In the genomic region with DNA sequence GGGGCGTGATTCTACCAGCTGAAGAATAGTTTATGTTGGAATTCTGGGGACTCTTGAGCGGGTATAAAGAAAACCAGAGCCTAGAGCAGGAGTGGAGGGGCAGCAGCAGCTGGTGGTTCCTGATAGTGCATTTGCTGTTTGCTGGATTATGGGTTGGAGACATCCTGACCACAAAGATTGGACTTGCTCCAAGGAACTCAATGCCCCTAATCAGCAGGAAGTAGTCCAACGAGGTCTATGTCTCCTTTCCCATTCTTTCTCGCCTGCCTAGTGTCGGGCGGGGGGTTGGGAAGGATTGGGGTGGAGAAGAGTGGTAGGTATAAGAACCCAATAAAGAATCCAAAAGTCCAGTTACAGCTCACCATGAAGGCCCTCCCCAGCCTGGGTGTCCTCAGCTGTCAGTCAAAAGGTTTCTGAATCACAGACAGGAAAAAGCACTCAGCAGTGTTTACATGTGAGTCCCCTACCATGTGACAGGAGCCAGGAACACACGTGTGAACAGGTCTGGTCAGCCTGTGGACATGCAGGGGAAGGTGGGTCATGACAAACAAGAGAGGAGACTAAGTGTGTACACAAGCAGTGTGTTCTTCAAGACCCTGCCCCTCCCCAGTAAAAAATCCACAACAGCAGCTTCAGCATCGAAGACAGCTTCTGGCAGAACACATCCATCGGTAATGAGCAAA, we compare ENCODE assay signal across 13 mouse cellular contexts. TPM values are rescaled to one million over a fixed set of nuclear protein-coding genes. Genes with fewer than 3 reads are reported as not detected.
DNase-seq lines count a peak whose midpoint lies in the region; ATAC-seq lines count a peak whose summit lies in the region.
"Had no signal": no experiment of that assay in that cellular context is flagged by ENCODE, and none has a peak within 500 bp of the region (broad histone marks: within the 10 kb centered on the region; RNA-seq: fewer than 3 reads in every experiment).

No protein-coding gene starts in this region.

- no peak for DNase-seq in heart, embryonic 10.5 days (ENCODE audit: low spot score)
- no peak for DNase-seq in heart, adult 8-10 months (ENCODE audit: low spot score)
- DNase-seq in MN1 (ENCODE audit: low spot score), result no peak
- DNase-seq: left cerebral cortex, postnatal 4 days had no signal

- H3K36me3 ChIP-seq in heart, embryonic 10.5 days, result 0 out of 2 replicates have a peak, but pooled peaks cover 4% of the 10 kb centered on the region
- no peaks in the 10 kb centered on the region for H3K36me3 ChIP-seq in liver, embryonic 16.5 days (ENCODE audit: control insufficient read depth, insufficient read depth)
- H3K36me3 ChIP-seq in liver, embryonic 12.5 days, result no peaks in the 10 kb centered on the region
- no peaks in the 10 kb centered on the region for H3K36me3 ChIP-seq in embryonic facial prominence, embryonic 15.5 days
- H3K36me3 ChIP-seq: midbrain, embryonic 15.5 days had no signal

- H3K4me2 ChIP-seq in liver, embryonic 16.5 days (ENCODE audit: low read depth, low read length), result no peak overlapping the region
- H3K4me2 ChIP-seq in liver, embryonic 12.5 days, result no peak overlapping the region
- H3K4me2 ChIP-seq in embryonic facial prominence, embryonic 15.5 days (replicated peaks), result no peak overlapping the region
- H3K4me2 ChIP-seq: midbrain, embryonic 15.5 days had no signal

- no peaks in the 10 kb centered on the region for H3K27me3 ChIP-seq in heart, embryonic 10.5 days (ENCODE audit: insufficient read depth, poor library complexity, severe bottlenecking)
- no peaks in the 10 kb centered on the region for H3K27me3 ChIP-seq in liver, embryonic 16.5 days (ENCODE audit: control insufficient read depth, insufficient read depth, low read depth, low read length)
- H3K27me3 ChIP-seq in liver, embryonic 12.5 days (replicated peaks), result no peaks in the 10 kb centered on the region
- no peaks in the 10 kb centered on the region for H3K27me3 ChIP-seq in embryonic facial prominence, embryonic 15.5 days
- H3K27me3 ChIP-seq: midbrain, embryonic 15.5 days had no signal

- no peaks in the 10 kb centered on the region for H3K9me3 ChIP-seq in heart, embryonic 10.5 days
- H3K9me3 ChIP-seq in liver, embryonic 16.5 days (replicated peaks; ENCODE audit: control insufficient read depth, low read length), result no peaks in the 10 kb centered on the region
- 0 out of 2 replicates have a peak, but pooled peaks cover 5% of the 10 kb centered on the region for H3K9me3 ChIP-seq in liver, embryonic 12.5 days (replicated peaks)
- H3K9me3 ChIP-seq in embryonic facial prominence, embryonic 15.5 days (replicated peaks), result no peaks in the 10 kb centered on the region
- H3K9me3 ChIP-seq: midbrain, embryonic 15.5 days had no signal

- H3K4me3 ChIP-seq in heart, embryonic 10.5 days, result no peak overlapping the region
- no peak overlapping the region for H3K4me3 ChIP-seq in liver, embryonic 16.5 days (ENCODE audit: low read depth, low read length)
- H3K4me3 ChIP-seq in liver, embryonic 12.5 days, result no peak overlapping the region
- no peak overlapping the region for H3K4me3 ChIP-seq in embryonic facial prominence, embryonic 15.5 days (replicated peaks)
- H3K4me3 ChIP-seq: midbrain, embryonic 15.5 days had no signal

- WGBS in heart, embryonic 10.5 days, result 47% methylated on average over 9 of the region's 9 CpGs
- WGBS in liver, embryonic 16.5 days (ENCODE audit: insufficient replicate concordance), result 22% methylated on average over 9 of the region's 9 CpGs
- 21% methylated on average over 9 of the region's 9 CpGs for WGBS in liver, embryonic 12.5 days (ENCODE audit: insufficient replicate concordance)
- 43% methylated on average over 9 of the region's 9 CpGs for WGBS in embryonic facial prominence, embryonic 15.5 days

- H3K9ac ChIP-seq in liver, embryonic 16.5 days (ENCODE audit: low read depth, low read length), result no peak overlapping the region
- no peak overlapping the region for H3K9ac ChIP-seq in liver, embryonic 12.5 days
- H3K9ac ChIP-seq in embryonic facial prominence, embryonic 15.5 days, result no peak overlapping the region
- H3K9ac ChIP-seq: midbrain, embryonic 15.5 days had no signal

- peaks cover 51% of the 10 kb centered on the region for H3K4me1 ChIP-seq in heart, embryonic 10.5 days
- H3K4me1 ChIP-seq in liver, embryonic 16.5 days (ENCODE audit: control insufficient read depth, low read depth, low read length), result peaks cover 9% of the 10 kb centered on the region
- H3K4me1 ChIP-seq in liver, embryonic 12.5 days, result peaks cover 48% of the 10 kb centered on the region
- H3K4me1 ChIP-seq in embryonic facial prominence, embryonic 15.5 days, result peaks cover 41% of the 10 kb centered on the region

- ATAC-seq in liver, embryonic 16.5 days (ENCODE audit: low read depth), result peak; percentile 62
- ATAC-seq in liver, embryonic 12.5 days, result no peak
- ATAC-seq in embryonic facial prominence, embryonic 15.5 days (ENCODE audit: insufficient number of reproducible peaks, low FRiP score, low TSS enrichment, low read depth), result no peak
- ATAC-seq in megakaryocyte-erythroid progenitor cell, adult 5-6 weeks (replicated peaks; ENCODE audit: low FRiP score, low TSS enrichment, poor library complexity, severe bottlenecking), result peak; percentile 72
- no peak for ATAC-seq in inflammation-experienced regulatory T-cells, adult 6 months
- ATAC-seq: forebrain, embryonic 14.5 days; midbrain, embryonic 15.5 days had no signal

- H3K27ac ChIP-seq in heart, embryonic 10.5 days, result peak overlapping the region; percentile 76; the same call in 1 of the 2 replicates
- H3K27ac ChIP-seq in liver, embryonic 16.5 days (ENCODE audit: low read length), result peak overlapping the region; percentile 43
- no peak overlapping the region for H3K27ac ChIP-seq in liver, embryonic 12.5 days
- H3K27ac ChIP-seq in embryonic facial prominence, embryonic 15.5 days (replicated peaks), result peak overlapping the region; percentile 88; the same call in 1 of the 2 replicates
- H3K27ac ChIP-seq: midbrain, embryonic 15.5 days had no signal

RNA-seq across cellular contexts. Expression of gene 2900026A02Rik, which starts 14.2 kb away (rescaled TPM):
- polyA plus RNA-seq in heart, embryonic 10.5 days (2016; fragmentation: Nextera tagmentation; extraction: Ambion mirVana), result 10.2 and 14.7 TPM in 2 replicates
- 10 to 100 TPM; 15.4 to 21.6 (median 20.3) TPM for total RNA-seq in heart, adult 8-10 months (2022)
- 2.6 and 3.4 TPM in 2 replicates for polyA plus RNA-seq in liver, embryonic 16.5 days (2015; fragmentation: Nextera tagmentation; extraction: Ambion mirVana)
- polyA plus RNA-seq in liver, embryonic 12.5 days (2016; fragmentation: Nextera tagmentation; extraction: Ambion mirVana), result 1.9 and 2.0 TPM in 2 replicates
- polyA plus RNA-seq in embryonic facial prominence, embryonic 15.5 days (2015; fragmentation: Nextera tagmentation; extraction: Ambion mirVana), result 14.2 and 16.4 TPM in 2 replicates
- total RNA-seq in megakaryocyte-erythroid progenitor cell, adult 5-6 weeks (2014; fragmentation: Nextera tagmentation), result 9.9 and 12.3 TPM in 2 replicates
- total RNA-seq in megakaryocyte-erythroid progenitor cell, adult 5-6 weeks (2017), result 5.8 and 6.8 TPM in 2 replicates
- 1 to 10 TPM; 1.4 to 3.2 (median 1.4) TPM for polyA plus RNA-seq in inflammation-experienced regulatory T-cells, adult 6 months (2017; shearing (Covaris generic))

RNA-seq across cellular contexts. Expression of gene Tmem211, which starts 19.9 kb away (rescaled TPM):
- not detected in 2 replicates for polyA plus RNA-seq in heart, embryonic 10.5 days (2016; fragmentation: Nextera tagmentation; extraction: Ambion mirVana)
- not detected for total RNA-seq in heart, adult 8-10 months (2022)
- not detected in 2 replicates for polyA plus RNA-seq in liver, embryonic 16.5 days (2015; fragmentation: Nextera tagmentation; extraction: Ambion mirVana)
- not detected in 2 replicates for polyA plus RNA-seq in liver, embryonic 12.5 days (2016; fragmentation: Nextera tagmentation; extraction: Ambion mirVana)
- 0.79 and 1.3 TPM in 2 replicates for polyA plus RNA-seq in embryonic facial prominence, embryonic 15.5 days (2015; fragmentation: Nextera tagmentation; extraction: Ambion mirVana)
- total RNA-seq in megakaryocyte-erythroid progenitor cell, adult 5-6 weeks (2014; fragmentation: Nextera tagmentation), result not detected in 2 replicates
- not detected in 2 replicates for total RNA-seq in megakaryocyte-erythroid progenitor cell, adult 5-6 weeks (2017)
- polyA plus RNA-seq in inflammation-experienced regulatory T-cells, adult 6 months (2017; shearing (Covaris generic)), result not detected
- polyA plus RNA-seq: cortical plate, adult 2 months; forebrain, embryonic 14.5 days; gonadal fat pad, adult 2 months had no signal

Comparison
In these comparisons a context has a peak if more than half of its experiments do, and no peak if none do; other contexts are left out.
1. ATAC-seq: peak in liver, embryonic 16.5 days (single experiment) and megakaryocyte-erythroid progenitor cell, adult 5-6 weeks (single experiment); none in liver, embryonic 12.5 days (single experiment), embryonic facial prominence, embryonic 15.5 days (single experiment) and inflammation-experienced regulatory T-cells, adult 6 months (single experiment).